Mouse (Mus musculus) heart, postnatal 36 days (tissue): ENCODE measurements at regions not wholly inside any gene's neighbourhood (a gene's known extent, or its start where the extent isn't known, plus 50 kb on each side); places are given as distances from the start of the nearest gene placed in this dataset.

ENCODE experiments used
- DNase-seq, 2 experiments: peaks; one replicate each; pipeline ENCODE4 v3.0.0; 2021 to 2022
- intact Hi-C: fragments of 180-260 bp; cut with DNase I; formaldehyde crosslinking; loops from one replicate; pipeline ENCODE4 v1.15.1; 2025

GRCm38 (mm10) chr15:13302672-13303071 is 129.2 kb upstream of the Cdh6 start:
- intact Hi-C loops: no loop called here
- no peak for DNase-seq

- intact Hi-C loops: no loop called here
- no peak for DNase-seq
Measured at GRCm38 (mm10) chr15:13296967-13297366, 123.5 kb upstream of the Cdh6 start.

DNA sequence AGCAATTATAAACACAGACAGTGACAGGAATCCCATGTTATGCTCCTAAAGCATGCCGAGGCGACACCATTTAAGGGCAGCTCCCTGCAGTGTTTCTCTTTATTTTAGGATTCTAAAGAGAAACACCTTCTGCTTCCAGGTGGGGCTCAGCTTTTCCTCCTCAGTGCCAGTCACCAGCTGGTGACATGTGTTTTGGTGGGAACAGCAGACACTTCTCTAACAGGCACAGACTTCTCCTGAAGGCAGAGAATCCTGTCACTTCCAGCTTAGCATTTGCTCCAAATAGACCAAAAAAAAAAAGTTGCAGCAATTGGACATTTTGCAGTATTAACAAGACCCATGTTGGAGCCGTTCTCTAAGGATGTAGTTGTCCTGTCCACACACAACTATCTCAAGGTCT is 115.6 kb upstream of the Cdh6 start:
- DNase-seq: no peak
- intact Hi-C loops: loop anchor here (10.0 kb wide), 1 partner anchor 286 kb away; no protein-coding TSS in a partner anchor

GRCm38 (mm10) chr15:13287878-13288277 is 114.4 kb upstream of the Cdh6 start:
- DNase-seq: no peak
- intact Hi-C loops: loop anchor here (10.0 kb wide), 1 partner anchor 287 kb away; no protein-coding TSS in a partner anchor

GRCm38 (mm10) chr15:13285355-13285754 is 111.9 kb upstream of the Cdh6 start:
- intact Hi-C loops: loop anchor here (10.0 kb wide), 1 partner anchor 289 kb away; no protein-coding TSS in a partner anchor
- peak in 1 of 2 experiments; percentile 9 for DNase-seq

DNA sequence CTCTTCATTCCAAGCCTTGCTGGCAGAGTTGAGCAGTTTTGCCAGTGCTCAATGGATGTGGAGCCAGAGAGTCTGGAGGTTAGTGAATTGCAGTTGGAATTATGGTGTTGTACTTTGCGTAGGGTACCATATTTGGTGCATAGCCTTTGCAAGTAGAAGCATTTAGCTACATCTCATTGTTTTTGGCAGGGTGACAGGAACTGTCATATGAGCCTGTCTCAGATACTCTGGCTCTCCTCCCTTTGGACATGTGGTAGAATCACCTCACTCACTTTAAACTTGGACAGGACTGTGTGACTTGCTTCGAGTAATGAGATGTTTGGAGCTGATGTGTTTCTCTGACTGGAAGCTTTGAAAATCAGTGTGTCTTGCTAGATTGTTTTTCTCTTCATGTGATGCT is 110.7 kb upstream of the Cdh6 start:
- peak in 1 of 2 experiments; percentile 34 for DNase-seq
- intact Hi-C loops: loop anchor here (10.0 kb wide), 1 partner anchor 291 kb away; no protein-coding TSS in a partner anchor

DNA sequence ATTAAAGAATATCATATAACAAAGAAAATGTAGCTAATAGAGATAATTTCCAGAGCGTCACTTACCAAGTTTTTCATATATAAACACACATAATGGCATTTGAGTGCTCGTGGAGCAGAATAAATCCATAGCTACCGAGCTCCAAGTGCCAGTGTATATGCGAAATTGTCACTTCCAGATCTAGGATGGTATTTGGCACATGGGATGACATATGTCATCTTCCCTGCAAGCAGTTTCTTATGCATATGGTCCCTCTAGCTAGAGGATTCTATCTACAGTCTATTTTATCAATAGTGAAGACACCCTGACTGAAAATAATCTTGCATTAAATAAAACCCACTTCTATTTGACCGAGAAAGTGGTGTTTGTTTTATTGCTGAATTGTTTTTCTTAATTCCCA is 109.6 kb upstream of the Cdh6 start:
- intact Hi-C loops: loop anchor here (10.0 kb wide), 1 partner anchor 292 kb away; no protein-coding TSS in a partner anchor
- no peak for DNase-seq

GRCm38 (mm10) chr15:13276909-13277235 is 103.4 kb upstream of the Cdh6 start:
- no peak for DNase-seq
- intact Hi-C loops: no loop called here

DNA sequence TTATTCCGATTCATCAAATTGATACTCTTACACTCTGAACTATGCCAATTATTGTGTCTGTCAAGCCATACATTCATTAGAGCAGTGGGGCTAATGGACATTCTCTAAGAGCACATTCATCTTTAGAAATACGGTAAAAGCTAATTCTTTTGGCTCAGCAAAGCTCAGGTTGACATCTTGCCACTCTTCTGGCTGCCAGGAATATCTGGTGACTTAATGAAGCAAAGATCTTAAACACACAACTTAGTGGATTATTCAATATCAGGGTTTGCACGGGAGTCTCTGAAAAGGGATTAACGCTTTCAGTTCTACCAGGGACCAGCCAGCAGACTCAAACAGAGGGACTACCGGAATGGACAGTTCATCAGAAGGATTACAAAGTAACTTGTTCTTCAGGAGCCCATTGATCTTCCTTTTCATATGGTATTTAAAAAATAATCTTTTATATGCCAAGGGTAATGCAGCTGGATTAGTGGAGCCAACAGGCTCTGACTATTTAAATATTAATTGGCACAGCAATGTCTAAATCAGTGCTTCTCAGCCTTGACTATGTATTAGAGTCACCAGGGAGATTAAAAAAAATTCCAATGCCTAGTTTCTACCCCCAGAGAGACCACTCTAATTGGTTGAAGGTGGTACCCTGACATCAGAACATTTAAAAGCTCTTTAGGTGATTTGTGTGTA is 102.9 kb upstream of the Cdh6 start:
- DNase-seq: no peak
- intact Hi-C loops: no loop called here

DNA sequence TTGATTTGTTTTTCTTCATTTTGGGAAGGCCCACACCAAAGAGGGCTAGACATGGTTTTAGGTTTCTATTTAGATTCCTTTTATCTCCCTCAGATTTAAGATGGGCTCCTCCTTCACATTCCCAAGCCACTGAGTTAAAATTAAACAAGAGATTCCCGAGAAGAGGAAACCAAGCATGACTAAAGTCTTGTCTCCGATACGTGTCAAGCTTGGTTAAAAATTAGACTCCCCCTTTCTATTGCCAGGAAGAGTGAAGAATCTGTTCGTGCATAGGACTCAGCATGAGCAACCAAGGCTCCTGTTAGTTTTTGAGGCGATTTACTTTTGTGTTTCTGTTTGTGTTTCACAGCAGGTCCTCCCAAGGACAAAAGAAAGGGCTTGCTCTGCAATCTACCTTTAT is 101.9 kb upstream of the Cdh6 start:
- intact Hi-C loops: no loop called here

DNA sequence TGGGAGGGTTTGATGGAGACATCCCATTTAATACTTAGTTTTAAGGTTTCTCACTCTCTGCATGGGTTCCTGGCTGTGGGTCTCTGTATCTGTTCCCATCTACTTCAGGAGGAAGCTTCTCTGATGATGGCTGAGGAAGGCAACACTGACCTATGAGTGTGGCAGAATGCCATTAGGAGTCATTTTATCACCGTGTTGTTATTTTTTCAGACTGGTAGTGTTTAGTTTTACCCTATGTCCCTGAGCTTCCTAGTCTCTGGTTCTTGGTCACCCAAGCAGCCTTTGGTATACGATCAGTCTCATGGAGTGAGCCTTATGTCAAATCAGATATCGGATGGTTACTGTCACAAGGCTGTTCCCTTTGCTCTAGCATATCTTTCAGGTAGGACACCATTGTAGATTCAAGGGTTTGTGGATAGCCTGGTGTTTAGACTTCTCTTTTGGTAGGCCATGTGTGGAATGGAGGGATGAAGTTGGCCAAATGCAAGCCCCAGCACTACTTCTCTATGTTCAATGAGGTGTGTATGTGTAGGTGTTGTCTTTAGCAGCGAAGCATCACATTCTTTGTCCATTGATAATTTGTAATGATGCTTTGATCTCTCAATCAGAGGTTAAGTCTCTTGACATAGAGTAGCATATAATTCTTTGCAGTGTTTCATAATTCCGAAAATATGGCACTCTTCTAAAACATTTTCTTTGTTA is 101.0 kb upstream of the Cdh6 start:
- DNase-seq: no peak
- intact Hi-C loops: no loop called here

More for the DNA sequence above, 101.9 kb upstream of the Cdh6 start:
- DNase-seq: no peak

- intact Hi-C loops: no loop called here
- no peak for DNase-seq
Measured at GRCm38 (mm10) chr15:13246053-13246696, 72.7 kb upstream of the Cdh6 start.

DNA sequence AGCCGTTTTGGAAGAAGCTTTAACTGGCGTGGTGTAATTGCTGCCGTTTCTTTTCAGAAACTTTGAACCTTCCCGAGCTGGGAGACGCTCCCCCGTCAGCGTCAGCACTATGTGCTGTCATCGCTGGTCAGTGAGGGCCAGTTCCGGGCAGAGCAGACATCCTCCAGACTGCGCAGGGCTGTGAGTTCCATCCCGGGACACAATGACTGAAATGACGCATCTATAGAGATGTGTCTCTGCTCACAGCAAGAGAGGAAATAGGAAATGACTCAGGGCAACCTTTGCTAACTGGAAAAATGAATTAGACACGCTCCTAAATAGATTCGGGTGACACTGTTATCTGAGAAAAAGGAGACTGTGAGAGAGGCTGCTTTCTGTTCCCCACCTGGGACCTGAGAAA is 70.8 kb upstream of the Cdh6 start:
- intact Hi-C loops: no loop called here
- DNase-seq: no peak

DNA sequence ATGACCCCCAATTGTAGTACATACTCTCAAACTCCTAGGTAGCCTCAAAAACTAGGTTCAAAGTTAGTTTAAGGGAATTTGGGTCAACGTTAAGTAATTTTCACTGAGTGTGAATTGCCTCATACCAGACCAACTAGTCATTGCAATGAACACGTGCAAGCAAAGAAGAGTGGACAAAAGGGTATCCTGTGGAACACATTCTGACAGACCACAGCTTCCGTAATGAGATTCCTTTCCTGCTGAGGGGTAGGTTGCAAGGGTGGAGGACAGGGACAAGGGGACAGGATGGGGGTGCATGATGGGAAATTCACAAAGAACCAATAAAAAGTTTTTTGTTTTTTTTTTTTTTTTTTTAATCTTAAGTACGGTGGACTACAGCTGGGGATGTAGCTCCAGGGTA is 70.1 kb upstream of the Cdh6 start:
- DNase-seq: no peak
- intact Hi-C loops: no loop called here

DNA sequence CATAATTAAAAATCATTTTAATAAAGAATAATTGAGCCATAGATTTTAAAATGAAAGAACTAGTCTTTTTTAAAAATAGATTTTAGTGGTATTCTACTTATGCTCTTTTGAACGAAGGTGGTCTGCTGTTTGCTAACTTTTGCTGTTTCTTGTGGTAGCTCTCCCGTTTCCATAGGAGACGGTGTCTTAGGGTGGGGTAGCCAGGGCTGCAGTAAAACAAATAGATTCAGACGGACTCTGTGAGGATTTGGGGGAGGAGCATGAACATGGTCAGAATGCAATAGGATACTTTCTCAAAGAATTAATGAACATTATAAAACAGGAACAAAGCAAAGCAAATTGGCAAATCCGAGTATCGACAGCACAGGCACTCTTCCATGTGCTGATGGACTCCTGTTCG is 67.5 kb upstream of the Cdh6 start:
- intact Hi-C loops: no loop called here
- no peak for DNase-seq

DNA sequence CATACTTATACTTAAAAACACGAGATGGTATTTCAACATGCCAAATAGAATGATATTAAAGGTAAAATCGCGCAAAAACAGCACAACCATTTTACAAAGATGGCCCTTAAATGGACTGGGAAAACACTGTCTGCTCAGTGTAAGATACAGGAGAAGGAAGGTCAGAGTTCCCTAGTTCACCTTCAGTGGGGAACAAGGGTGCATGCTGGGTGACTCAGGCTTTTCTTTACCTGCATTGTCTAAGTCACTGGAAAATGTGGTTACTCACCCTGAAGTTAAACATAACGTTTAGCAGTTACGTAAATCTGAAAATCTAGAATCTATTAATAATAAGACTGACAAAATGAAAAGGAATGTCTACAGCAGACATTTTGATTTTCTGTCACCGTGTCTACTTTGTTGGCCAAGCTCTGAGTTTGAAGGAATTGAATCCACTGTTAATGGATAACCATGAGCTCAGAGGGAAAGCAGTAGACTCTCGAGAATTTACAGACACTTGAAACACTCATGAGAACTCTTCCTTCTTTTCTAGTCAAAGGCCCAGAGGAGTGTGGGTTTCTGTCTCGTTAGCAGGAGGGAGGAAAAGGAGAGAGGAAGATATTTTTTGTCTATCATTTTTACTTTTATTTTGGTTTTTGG is 63.5 kb upstream of the Cdh6 start:
- intact Hi-C loops: no loop called here

GRCm38 (mm10) chr15:13232567-13233259 is 59.2 kb upstream of the Cdh6 start:
- intact Hi-C loops: no loop called here
- no peak for DNase-seq

More for the DNA sequence above, 63.5 kb upstream of the Cdh6 start:
- DNase-seq: no peak

- no peak for DNase-seq
- intact Hi-C loops: no loop called here
Measured at GRCm38 (mm10) chr15:13231550-13231949, 58.1 kb upstream of the Cdh6 start.

- intact Hi-C loops: no loop called here
- DNase-seq: no peak
Measured at GRCm38 (mm10) chr15:13228125-13228524, 54.6 kb upstream of the Cdh6 start.
